Mouse (Mus musculus) small intestine, adult 2 months (tissue): ENCODE measurements around the gene Tmem170b. TPM values are rescaled to one million over a fixed set of nuclear protein-coding genes. Genes with fewer than 3 reads are reported as not detected.
"Not testable (repeated sequence)": the region's sequence is repeated elsewhere in the genome, so short reads cannot be mapped to it uniquely, and the experiment has no call there.

Source experiments
- H3K27ac ChIP-seq: fragments of 200-500 bp; 2 replicates; pipeline ENCODE4 v1.5.1; 2012; ENCODE audit warnings: low read depth, low read length, control low read depth, inconsistent platforms; ENCODE audit not compliant: insufficient read depth
- H3K27me3 ChIP-seq: fragments of 200-500 bp; 2 replicates; pipeline ENCODE4 v1.6.1; 2012; ENCODE audit warnings: mild to moderate bottlenecking, moderate library complexity, low read length, inconsistent platforms; ENCODE audit not compliant: control insufficient read depth, insufficient read depth
- H3K36me3 ChIP-seq: fragments of 200-500 bp; 2 replicates; pipeline ENCODE4 v1.6.1; 2012; ENCODE audit warnings: mild to moderate bottlenecking, low read length, control low read depth, inconsistent platforms; ENCODE audit not compliant: control insufficient read depth, insufficient read depth
- H3K4me1 ChIP-seq: fragments of 200-500 bp; 2 replicates; pipeline ENCODE4 v1.6.1; 2012; ENCODE audit warnings: low read length, inconsistent platforms, mixed read lengths; ENCODE audit not compliant: control insufficient read depth, insufficient read depth, insufficient read length
- H3K4me3 ChIP-seq: fragments of 200-500 bp; 2 replicates; pipeline ENCODE4 v1.5.1; 2012; ENCODE audit warnings: low read depth, mild to moderate bottlenecking, control low read depth, inconsistent platforms, low read length, moderate library complexity
- CTCF ChIP-seq: fragments of 200-500 bp; IDR thresholded peaks from 2 replicates; pipeline ENCODE4 v1.5.1; 2012; ENCODE audit warnings: low read depth, mild to moderate bottlenecking, control low read depth, inconsistent platforms, low read length, moderate library complexity, mixed read lengths; ENCODE audit not compliant: insufficient replicate concordance, insufficient read length; ENCODE audit errors: extremely low read depth
- POLR2A ChIP-seq: fragments of 200-500 bp; IDR thresholded peaks from 2 replicates; pipeline ENCODE4 v1.6.1; 2012; ENCODE audit warnings: low read depth, mild to moderate bottlenecking, control low read depth, inconsistent platforms, low read length, moderate library complexity
- WGBS: fragments of 180-500 bp; shearing (Covaris S2); methylation state at CpG from one replicate; pipeline ENCODE4 v1.1.7; 2018; 5-methylcytosine and 5-hydroxymethylcytosine counted together
- polyA plus RNA-seq: library from polyadenylated mRNA; depleted of rRNA; stranded (reverse); fragments of >200 nt; gene quantifications from 2 replicates; pipeline ENCODE4 v1.2.3, GENCODE M21; 2012

The Tmem170b gene
- polyA plus RNA-seq, 1 experiment = 5.3 TPM

DNA sequence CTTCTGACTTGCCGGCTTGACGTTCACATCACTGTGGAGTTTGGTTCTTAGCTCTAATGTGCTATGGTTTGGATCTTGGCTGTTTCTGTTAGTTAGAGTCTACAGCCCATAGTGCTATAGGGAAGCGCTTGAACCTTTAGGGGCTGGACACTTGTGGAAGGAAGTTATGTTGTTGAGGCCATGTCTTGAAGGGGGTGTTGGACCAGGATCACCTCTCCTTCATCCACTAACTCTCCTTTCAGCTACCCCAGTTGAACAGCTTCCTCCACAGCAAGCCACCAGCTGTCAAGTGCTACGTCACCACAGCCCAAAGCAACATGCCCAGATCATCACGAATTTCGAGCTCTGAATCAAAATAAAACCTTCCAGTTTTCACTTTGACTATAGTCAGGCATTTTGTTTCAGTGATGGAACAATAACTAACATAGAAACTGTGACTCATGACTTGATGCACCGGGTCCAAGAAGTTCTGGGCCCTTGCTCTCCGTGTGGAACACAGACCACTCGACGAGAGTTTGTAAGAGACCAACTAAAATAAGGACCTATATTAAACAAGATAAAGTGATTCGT is 65.5 kb downstream of the Tmem170b start:
- WGBS = 93% methylated on average over 11 of the region's 11 CpGs
- TF ChIP-seq POLR2A (no peak), CTCF (no peak)
- Histone ChIP-seq H3K4me3 (no peak overlapping the region), H3K36me3 (no peaks in the 10 kb centered on the region), H3K27ac (no peak overlapping the region), H3K4me1 (no peaks in the 10 kb centered on the region), H3K27me3 (no peaks in the 10 kb centered on the region)

GRCm38 (mm10) chr13:41672904-41673303 is 67.2 kb downstream of the Tmem170b start:
- not testable (repeated sequence) for H3K27me3 ChIP-seq, H3K27ac ChIP-seq, H3K4me1 ChIP-seq, H3K4me3 ChIP-seq, H3K36me3 ChIP-seq
- WGBS = 56% methylated on average over 5 of the region's 5 CpGs

DNA sequence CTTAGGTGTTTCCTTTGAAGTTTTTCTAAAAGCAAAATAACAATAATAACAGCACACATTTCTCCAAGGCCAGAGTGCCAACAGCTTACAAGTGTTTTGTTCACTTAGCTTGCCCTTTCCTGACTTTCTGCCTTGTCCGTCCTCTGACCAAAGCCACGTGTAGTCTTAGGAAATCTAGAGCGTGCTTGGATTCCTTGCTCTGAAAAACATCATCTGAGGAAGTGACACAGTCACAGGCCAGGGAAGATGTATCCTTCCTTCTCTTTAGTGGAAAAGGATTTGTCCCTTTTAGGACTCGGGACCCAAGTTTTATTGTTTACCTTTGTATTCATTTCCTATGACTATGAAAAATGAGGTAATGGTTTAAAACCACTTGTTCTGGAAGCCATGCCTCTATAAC is 67.8 kb downstream of the Tmem170b start:
- Histone ChIP-seq H3K4me1 (no peaks in the 10 kb centered on the region), H3K27ac (no peak overlapping the region), H3K4me3 (no peak overlapping the region), H3K36me3 (no peaks in the 10 kb centered on the region), H3K27me3 (no peaks in the 10 kb centered on the region)
- no peak for TF ChIP-seq CTCF
- no peak for TF ChIP-seq POLR2A
- WGBS = 78% methylated on average over 4 of the region's 4 CpGs

DNA sequence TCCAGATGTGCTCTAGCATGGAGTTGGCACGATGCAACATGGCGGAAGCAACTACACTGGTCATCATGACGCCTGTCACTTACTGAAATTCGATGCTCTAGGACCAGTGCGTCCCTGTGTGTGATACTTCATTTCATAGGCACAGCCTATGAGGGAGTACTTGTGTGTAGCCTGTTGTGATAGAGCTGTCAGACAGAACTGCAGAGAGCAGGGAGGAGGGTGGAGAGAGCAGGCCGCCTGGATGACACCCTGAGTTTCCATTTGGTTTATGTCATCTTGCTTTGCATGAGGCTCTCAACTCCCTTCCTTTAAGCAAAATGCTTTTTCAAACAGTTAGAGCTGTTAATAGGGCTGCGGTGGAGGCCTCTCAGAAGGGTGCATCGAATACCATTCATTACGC is 68.9 kb downstream of the Tmem170b start:
- H3K36me3 ChIP-seq, H3K27me3 ChIP-seq, H3K4me1 ChIP-seq, H3K27ac ChIP-seq, H3K4me3 ChIP-seq: not testable (repeated sequence)
- WGBS = 90% methylated on average over 9 of the region's 9 CpGs

GRCm38 (mm10) chr13:41675498-41675897 is 69.8 kb downstream of the Tmem170b start:
- no peak overlapping the region for H3K27ac ChIP-seq

DNA sequence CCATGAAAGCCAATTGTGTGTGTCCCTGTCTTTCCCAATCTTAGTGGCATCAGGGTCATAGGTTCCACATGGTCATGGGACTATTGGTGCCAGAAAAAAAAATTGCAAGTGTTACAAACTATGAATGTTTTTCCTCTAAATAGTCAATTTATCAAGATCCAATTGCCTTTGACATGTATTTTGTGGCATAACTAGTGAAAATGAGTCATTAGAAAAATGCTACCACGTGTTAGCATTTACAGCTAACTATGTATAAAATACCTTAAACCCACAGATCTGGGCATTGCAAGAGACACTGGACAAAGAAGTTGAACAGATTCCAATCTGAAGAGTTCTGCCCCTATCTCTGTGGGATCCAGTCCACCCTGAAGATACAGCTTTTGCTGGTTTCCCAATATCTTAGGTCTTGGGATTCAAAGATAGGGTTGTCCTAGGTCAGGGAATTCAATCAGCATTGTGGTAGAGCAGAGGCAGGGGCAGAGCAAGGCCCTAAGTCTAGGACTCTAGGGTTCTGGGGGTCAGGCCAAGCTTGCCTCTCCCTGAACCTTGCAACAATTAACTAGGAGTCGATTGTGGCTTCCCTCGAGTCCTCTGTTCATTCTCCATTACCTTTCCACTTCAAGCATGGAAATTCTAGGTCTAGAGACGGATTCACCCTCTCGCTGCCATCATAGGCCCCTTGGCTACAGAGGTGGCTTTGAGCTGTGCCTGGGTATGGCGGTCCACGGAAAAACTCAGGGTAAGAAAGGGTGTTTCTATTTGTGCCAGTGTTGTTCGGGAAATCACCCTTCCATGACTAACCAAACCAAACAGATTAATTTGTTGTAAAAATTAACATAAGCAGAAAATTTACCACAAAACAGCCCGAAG is 70.5 kb downstream of the Tmem170b start:
- H3K27ac ChIP-seq = no peak overlapping the region
- H3K4me1 ChIP-seq = no peaks in the 10 kb centered on the region
- TF ChIP-seq POLR2A (no peak), CTCF (no peak)
- no peaks in the 10 kb centered on the region for H3K27me3 ChIP-seq
- no peak overlapping the region for H3K4me3 ChIP-seq
- 90% methylated on average over 9 of the region's 9 CpGs for WGBS
- no peaks in the 10 kb centered on the region for H3K36me3 ChIP-seq

More at GRCm38 (mm10) chr13:41675498-41675897, 69.8 kb downstream of the Tmem170b start:
- H3K27me3 ChIP-seq = no peaks in the 10 kb centered on the region
- WGBS = 90% methylated on average over 3 of the region's 3 CpGs
- no peaks in the 10 kb centered on the region for H3K36me3 ChIP-seq
- H3K4me1 ChIP-seq = no peaks in the 10 kb centered on the region
- TF ChIP-seq CTCF = no peak
- no peak overlapping the region for H3K4me3 ChIP-seq

GRCm38 (mm10) chr13:41676836-41677186 is 71.1 kb downstream of the Tmem170b start:
- Histone ChIP-seq H3K27me3 (no peaks in the 10 kb centered on the region; the same call in 1 of the 2 replicates), H3K4me1 (no peaks in the 10 kb centered on the region), H3K4me3 (no peak overlapping the region), H3K27ac (no peak overlapping the region), H3K36me3 (no peaks in the 10 kb centered on the region)
- no peak for TF ChIP-seq CTCF
- TF ChIP-seq POLR2A = no peak
- WGBS = 63% methylated on average over 7 of the region's 7 CpGs
